Mouse (Mus musculus) Muller cell, postnatal 12 days (primary cell): ENCODE results near the gene Cfap46.

Source experiments
- DNase-seq: peaks from one replicate; pipeline ENCODE4 v3.0.0-alpha.2; 2015; ENCODE audit errors: inconsistent ontology term

Cfap46 gene

DNA sequence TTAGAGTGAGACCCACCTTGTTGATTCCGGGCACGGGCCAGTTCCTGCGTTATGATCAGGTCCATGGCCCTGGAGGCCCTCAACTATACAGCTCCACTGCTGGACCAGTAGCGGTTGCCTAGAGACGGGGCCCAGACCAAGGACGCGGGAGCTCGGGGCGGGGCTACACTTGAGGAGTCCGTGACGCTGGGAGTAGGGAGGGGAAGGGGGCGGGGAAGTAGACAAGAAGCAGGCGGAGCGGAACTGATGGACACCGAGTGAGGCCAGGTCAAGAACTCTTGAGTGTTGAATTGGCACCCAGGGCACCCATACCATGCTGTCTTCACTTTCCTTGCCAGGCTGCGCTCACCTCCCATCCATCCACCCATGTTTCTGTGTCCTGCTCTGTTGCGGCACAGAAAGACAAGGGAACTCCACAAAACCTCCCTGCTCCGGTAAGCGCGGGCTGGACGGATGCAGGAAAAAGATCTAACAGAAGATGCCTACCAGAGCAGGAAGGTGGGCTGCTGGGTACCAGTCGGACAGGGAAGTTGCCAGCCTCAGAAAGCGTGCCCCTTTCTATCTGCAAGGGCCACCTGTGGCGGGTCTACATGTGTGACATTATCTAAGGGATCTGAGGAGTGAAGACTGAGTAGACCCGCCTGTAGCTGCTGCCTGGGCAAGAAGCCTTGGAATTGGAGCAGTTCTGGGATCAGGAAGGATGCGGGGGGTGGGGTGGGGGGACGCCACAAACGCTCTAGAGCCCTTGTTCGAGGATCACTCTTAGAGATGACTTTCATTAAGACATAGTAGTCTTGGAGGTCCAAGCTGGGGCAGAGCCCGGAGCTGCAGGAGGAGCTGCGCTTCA lies at the start of gene Cfap46:
TSS of gene Cfap46 (minus strand) at position 112 of the 847 bp plus-strand sequence.
- peak; percentile 96 for DNase-seq

DNA sequence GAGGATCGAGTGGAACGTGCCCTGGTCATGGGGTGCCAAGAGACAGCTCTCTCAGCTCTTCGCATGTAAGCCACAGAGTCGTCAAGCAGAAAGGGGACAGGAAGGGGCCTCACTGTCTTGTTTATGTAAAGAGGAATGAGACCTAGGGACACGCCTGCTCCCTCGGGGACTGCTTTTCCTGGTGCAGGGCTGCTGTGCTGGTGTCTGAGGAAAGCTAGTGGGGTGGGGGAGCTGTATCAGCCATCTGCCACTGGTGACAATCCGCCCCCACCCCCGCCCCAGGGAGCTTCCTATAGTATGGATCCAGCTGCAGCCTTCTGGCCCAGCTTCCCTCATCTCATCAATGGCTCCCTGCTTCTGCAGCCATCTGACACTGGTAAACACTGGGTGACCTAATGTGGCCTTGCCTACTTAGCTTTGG lies 47.7 kb upstream of the Cfap46 start:
- DNase-seq: no peak

DNA sequence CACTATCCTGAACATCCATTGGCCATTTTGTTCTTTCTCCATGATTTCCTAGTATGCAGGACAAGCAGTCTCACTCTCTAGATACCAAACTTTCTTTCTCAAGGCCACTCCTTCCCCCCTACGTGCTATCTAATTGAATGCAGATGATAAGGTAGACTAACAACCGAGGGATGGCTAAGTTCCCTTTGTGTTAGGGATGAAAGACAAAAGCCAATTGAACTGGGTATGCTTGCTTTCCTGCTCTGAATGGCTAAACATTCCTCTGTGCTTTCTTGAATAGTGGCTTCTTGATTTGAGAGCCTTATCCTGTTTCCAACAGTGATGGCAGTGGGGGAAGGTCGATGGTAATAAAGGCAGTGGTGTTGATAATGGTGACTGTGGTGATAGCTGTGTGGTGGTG lies 43.5 kb upstream of the Cfap46 start:
- no peak for DNase-seq

DNA sequence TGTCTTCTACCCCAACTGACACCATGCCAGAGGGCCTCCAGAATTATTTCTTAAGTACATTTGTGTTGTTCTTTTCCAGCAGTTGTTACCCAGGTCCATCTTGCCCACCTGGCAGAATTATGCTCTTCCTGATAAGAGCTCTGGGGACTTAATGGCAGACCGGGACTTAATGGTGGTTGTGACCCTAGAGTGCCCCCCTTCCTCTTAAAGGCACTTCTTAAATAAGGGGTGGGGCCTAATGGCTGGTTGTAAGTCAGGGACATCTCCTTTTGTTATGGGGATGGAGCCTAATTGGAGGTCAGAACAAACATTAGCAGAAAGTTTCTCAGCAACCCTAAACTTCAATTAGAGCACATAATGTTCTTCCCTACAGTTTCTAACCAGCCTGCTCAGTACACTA lies 42.0 kb upstream of the Cfap46 start:
- no peak for DNase-seq

DNA sequence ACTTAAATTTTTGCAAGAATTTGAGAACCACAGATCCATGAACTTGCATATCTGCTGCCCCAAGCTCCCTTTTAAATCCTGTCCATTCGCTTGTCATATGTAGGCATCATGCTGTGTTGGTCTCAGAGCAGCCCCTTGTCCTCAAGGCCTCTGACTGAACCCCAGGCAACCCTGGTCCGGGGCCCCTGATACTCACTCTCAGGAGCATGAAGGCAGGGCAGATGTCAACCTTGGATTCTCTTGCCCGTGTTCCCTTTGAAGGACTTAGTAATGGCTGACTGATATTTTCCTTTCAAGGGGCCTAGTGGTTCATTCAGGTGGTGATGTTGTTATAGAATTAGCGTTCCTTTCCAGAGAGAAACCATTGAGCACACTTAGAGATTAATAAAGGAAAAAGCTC lies 40.4 kb upstream of the Cfap46 start:
- DNase-seq: no peak

DNA sequence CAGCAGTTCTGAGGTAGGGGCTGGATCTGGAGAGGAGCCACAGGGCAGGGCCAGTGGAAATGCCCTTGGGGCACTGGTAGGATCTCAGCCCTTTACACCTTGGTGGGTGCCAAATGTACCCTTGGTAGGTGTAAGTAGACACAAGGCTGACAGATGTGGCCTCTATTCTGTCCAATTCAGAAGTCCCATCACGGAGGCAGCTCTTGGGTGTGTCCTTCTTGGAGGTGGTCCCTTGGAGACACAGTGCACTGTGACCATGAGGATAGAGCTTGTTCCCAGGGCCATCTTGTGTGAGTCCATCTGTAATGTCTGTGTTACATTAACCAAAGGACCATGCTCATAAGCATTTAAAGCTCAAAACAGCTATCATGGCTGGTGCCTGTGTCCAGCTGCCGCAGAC lies 37.6 kb upstream of the Cfap46 start:
- DNase-seq: no peak

DNA sequence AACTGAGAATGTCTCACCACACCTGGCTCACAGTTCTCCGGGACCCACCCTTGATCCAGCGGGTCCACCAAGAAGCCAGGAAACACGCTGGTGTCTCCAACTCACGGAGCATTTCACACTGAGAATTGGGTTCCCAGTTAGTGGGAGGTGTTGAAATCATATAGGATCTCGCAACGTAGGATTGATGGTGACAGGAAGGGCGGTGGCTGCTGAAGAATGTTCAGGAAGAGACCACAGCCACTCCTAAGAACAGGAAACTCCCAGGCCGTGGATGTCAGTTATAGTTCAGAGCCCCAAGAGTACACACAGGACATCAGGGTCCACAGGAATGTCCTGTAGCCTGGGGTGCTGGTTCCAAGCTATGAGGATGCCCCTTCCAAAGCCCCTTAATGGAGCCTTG lies 34.2 kb upstream of the Cfap46 start:
- DNase-seq: no peak

DNA sequence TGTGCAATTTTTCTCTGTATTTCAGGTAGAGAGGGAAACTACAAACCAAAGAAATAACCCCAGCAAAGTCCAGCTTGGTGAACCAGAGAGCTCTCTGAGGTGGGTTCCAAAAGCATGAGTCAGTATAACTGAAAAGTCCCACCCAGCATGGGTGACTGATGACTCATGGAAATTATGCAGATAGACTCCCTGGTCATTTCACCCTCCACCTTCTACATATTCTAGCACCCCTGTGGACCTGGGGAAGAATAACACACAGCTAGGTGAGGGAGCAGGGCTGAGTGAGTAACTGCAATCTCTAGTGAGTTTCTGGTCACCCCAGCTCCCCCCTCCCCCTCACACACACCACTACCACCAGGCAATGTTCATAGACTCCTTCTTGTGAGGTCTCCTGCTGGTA lies 28.2 kb upstream of the Cfap46 start:
- peak; percentile 58 for DNase-seq

DNA sequence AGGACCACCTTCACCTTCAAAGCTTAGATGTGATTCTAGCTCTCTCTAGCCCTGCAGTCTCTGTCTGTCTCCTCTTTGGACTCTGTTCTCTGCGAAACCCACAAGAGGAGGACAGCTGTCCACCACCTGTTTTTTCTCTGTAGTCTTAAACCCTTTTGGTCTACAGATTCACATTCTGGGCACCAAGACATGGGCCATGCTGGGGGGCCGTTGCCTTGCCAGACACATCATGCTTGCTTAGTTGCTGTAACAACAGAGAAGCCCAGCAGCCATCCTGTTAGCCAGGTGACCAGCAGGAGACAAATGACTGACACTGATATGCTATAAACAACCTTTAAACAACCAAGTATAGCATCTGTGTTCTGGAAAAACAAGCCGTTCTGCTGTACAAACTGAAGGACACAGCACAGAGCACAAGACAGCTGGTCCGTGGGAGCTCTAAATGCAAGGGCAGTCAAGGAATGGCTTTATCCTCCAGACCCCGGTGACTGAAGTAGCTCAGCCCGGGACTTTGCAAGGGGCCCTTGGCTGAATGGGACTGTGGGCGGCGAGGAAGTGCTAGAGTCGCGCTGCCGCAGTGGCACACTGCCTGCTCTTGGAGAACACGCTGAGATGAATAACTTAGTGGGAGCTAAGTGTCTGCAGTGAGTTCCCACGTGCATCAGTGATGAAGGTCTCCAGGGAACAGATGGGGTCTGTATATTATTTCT lies 22.9 kb upstream of the Cfap46 start:
- no peak for DNase-seq

DNA sequence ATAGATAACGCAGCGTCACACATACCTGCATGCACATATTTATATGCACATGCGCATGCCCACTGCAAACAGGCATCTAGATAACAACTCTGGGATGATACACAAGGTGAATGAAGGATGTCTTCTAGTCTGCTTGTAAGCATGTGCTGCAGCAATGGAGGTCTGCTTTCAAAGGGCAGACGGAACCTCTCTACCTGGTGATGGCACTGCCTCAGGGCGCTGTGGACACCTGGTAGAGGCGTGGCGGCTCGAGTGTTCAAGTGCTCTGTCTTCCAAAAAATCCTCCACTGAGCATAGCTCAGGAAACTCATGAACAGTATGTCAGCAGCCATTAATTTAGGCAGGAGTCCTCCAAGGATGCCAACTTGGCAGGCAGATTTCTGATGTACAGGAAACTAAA lies 22.2 kb upstream of the Cfap46 start:
- DNase-seq: no peak

DNA sequence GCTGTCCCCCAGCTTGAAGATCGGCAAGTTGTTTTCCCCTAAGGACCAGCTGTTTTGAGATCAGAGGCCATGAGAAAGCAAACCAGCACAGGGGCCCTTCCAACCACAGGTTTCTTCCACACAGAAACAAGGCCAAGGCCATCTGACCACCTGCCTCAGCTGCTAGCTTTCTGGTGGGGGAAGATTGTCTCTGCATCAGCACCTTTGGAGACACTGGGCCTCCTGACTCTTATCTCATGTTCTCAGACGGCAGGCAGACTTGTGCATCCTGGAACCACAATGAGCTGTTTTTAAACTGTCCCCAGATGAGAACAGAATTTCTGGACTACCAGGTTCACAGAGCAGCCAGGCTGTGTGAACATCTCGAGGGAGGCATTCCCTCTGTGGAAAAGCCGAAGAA lies 21.5 kb upstream of the Cfap46 start:
- DNase-seq: no peak

DNA sequence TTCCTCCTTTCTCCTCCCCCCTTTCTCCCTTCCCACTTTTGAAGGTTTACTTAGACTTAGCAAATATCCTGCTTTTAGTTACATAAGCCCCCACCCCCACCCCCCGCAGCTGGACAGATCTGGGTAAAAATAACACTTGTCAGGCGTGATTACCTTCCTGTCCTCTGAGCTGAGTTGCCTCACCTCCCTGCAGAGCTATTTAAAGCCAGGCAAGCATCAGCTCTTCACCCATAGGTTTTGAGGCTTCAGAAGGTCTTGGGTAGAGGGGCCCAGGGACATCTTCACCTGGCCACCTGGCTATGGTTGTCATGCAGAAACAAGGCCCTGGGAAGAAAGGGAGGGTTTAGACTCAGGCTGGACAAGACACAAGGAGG lies 20.2 kb upstream of the Cfap46 start:
- DNase-seq: no peak

DNA sequence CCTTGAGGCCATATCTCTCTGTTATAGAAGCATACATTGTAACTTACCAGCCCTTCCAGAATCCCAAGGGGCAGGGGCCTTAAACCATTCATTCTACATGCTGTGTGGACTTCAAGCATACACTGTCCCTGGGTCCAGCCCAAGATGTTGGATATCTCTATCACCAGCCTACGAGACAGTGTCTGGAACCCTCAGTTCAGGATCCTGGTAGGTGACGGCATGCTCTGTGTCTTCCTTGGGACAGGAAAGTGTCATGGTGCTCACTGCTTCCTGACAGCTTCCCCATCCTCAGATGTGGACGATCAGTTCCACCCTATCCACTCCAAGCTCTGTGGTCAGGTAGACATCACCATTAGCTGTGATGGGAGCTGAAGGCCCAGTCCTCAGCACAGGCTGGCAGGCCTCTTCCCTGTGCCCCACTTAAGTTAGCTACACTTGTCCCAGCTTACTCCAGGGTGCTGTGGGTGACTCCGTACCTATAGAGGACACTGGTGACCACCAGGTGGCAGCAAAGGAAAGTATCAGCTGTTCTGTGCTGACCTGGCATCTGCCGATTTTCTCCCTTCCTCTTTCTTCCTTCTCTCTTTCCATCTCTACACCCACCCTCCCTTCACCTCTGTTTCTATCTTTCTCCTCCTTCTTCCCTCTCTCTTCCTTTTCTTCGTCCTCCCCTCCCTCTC lies 19.7 kb upstream of the Cfap46 start:
- DNase-seq: peak; percentile 64

DNA sequence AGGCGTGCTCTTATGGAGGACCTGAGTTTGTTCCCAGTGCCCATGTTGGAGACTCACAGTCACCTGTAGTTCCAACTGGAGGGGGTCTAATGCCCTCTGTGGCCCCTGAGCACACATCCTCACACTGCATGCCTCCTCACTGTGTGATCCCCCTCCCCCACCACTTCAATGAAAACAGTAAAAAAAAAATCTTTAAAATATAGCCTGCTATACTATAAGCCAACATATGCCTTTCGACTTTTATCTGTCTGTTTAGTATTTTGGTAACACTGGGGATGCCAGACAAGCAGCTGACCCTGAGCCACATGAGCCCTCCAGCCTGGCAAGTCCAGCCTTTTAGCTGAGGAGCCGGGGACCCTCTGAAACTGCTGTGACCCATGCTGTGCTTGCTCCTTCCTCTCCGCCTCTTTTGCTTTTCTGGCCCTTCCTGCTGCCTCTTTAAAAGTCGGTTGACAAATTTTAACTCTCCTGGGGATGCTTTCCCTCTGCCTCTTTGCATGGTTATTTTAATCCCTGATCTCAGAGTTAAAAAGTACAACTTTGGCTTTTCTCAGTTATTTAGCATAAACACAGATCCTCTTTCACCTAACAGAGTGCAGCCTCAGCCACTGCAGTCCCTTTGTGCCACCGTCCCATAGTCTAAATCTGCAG lies 18.2 kb upstream of the Cfap46 start:
- no peak for DNase-seq

DNA sequence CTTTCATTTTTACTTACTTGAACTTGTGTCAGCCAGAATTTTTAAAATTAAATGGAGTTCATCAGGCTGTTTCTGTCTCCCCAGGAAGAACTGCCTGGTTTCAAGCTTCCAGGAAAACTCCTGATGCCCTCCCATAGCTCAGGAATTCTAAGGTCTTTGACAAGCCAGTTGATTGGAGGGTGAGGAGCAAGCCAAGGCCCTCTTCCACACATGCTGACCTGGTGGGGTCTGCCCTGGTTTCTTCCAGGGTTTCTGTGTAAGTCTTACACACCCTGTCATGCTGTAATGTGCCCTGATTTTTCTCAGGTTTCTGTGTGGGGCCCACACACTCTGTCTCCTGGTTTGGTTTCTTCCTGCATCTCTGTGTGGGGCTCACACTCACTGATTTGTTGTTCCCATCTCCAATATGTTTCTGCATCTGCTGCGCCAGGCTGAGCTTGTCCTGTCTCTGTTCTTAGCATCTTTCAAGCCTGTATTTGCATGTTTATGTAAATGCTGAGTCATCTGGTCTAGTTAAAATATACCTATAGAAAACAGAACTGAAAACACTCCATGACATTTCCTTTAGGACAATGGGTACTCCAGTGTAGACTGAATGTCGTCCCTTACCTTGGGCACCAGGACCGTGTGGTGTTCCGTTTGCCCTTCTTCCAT lies 9.2 kb upstream of the Cfap46 start:
- no peak for DNase-seq

DNA sequence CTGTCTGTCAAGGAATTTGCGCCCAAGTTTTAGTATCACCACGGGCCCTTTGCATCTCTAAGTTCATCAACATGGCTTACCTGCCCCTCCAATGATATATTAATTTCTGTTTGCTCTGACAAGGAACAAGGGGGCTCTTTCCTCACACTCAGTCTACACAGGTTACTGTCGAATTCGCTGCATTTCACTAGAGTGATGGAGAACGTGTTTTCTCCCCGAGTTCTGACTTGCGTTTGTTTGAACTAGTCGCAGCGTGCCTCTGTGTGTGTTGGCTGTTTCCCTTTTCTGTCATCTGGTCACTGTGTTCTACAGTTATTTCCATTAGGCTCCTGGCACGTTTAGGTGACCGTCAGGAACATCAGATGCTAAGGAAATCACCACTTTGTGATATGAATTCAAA lies 8.6 kb upstream of the Cfap46 start:
- DNase-seq: no peak

DNA sequence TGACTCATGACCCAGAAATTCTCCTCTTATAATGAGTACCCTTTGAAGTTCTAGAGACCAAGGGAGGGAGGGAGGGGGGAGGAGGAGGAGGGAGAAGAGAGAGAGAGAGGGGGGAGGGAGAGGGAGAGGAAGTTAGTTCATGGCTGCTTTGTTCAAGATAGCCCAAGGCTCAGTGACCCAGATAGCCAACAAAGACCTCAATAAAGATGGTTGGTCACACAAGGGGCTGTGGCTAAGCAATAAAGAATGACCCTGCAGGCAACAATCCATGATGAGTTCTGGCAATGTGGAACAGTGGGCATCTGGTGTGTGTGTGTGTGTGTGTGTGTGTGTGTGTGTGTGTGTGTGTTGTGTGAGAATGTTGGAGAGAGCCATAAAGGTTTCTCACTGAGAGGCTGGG lies 1.7 kb upstream of the Cfap46 start:
- peak; percentile 95 for DNase-seq

DNA sequence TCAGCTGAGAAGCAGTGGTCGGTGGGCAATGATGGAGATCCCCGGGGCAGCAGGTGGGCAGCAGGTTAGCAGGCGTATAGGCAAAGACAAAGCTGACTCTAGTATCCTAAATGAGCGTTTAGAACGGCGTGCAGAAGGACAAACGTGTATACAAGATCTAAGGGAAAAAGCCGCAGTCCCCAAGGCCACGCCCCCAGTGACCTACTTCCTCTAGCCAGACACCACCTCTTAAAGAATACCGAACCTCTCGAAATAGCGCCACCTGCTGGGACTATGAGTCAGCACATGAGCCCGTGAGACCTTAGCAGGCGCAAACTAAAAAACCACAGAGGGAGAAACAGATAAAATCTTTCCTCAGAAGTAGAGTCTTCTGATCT lies 924 bp upstream of the Cfap46 start:
- DNase-seq: peak; percentile 90

DNA sequence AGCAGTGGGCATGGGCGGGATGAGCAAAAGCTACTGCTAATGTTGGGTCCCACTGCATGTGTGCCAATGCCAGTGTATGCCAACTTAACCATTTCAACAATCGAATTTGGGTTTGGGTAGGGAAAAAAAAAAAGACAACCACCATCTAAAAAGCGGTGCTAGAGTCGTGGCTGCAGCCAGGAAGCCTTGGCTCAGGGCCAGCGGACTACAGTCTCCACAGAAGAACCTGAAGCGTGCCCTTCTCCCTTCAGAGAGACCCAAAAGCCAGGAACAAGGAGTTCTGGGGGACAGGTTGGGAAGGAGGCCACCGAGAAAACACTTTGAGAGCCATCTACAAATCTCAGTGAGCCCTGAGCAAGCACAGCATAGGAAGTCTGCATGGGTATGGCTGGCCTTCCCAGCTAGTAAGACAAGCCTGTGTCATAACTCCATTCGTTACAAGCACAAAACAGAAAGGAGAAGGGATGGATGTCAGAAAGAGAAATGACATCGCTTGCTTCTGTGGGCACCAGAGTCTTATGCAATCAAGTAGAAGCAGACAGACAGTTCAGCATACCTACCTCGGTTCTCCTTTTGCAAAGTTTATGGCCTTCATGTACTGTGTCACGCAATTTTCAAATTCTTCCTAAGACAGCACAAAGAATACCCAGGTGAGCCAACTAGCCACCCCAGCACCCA lies 1.6 kb downstream of the Cfap46 start:
- no peak for DNase-seq

DNA sequence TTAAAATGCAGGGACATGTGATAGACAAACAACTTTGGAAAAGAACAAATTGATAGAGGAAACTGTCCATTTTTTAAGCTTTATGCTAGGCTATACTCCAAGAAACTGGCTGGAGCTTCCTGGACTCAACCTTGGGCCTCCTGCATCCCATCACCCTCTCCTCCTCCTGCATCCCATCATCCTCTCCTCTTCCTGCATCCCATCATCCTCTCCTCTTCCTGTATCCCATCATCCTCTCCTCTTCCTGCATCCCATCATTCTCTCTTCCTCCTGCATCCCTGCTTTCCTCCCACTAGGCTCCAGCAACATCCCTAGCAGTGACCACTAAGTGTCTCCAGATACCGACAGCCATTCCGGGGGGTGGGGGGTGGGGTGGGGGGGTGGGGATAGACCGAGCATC lies 7.2 kb downstream of the Cfap46 start:
- no peak for DNase-seq

DNA sequence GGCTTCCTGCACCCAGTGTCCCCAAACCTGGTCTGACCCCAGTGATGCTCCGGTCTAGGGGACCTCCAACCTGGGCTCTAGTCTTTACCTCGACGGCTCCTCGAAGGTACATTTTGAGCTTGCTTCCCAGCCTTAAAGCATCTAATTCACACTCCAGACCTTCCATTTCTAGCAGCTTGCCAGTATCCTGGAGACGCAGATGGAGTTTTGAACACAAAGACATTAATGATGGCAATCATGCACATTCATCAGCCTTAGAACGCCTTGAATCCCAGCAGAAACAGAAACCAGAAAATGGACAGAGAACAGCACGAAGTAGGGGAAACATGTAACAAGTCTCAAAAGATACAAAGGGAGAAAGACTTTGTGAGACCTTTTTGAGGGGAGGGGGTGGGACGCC lies 16.7 kb downstream of the Cfap46 start:
- no peak for DNase-seq
